Mouse (Mus musculus) retina, adult 2 months (tissue): ENCODE measurements around the gene Zfp148.

Experiments used
- DNase-seq: peaks from one replicate; pipeline ENCODE4 v3.0.0-alpha.2; 2012; ENCODE audit warnings: low read depth, low spot score

The Zfp148 gene

GRCm38 (mm10) chr16:33379944-33380881, at the start of gene Zfp148:
TSS of gene Zfp148 (plus strand) at chr16:33380836.
- DNase-seq, result peak; percentile 83

- DNase-seq, result no peak
Measured at GRCm38 (mm10) chr16:33333015-33333414, 47.6 kb upstream of the Zfp148 start.

GRCm38 (mm10) chr16:33337177-33337576, 43.5 kb upstream of the Zfp148 start:
- DNase-seq, result peak; percentile 22

- no peak for DNase-seq
Measured at GRCm38 (mm10) chr16:33337681-33338080, 43.0 kb upstream of the Zfp148 start.

- DNase-seq, result no peak
Measured at GRCm38 (mm10) chr16:33338492-33338891, 42.1 kb upstream of the Zfp148 start.

GRCm38 (mm10) chr16:33339476-33339875, 41.2 kb upstream of the Zfp148 start:
- DNase-seq, result no peak

GRCm38 (mm10) chr16:33342356-33342755, 38.3 kb upstream of the Zfp148 start:
- DNase-seq, result no peak

- no peak for DNase-seq
Measured at GRCm38 (mm10) chr16:33343106-33343505, 37.5 kb upstream of the Zfp148 start.

GRCm38 (mm10) chr16:33343601-33344000, 37.0 kb upstream of the Zfp148 start:
- DNase-seq, result no peak

- DNase-seq, result no peak
Measured at GRCm38 (mm10) chr16:33344379-33344778, 36.3 kb upstream of the Zfp148 start.

- no peak for DNase-seq
Measured at GRCm38 (mm10) chr16:33344875-33345274, 35.8 kb upstream of the Zfp148 start.

- no peak for DNase-seq
Measured at GRCm38 (mm10) chr16:33346376-33346775, 34.3 kb upstream of the Zfp148 start.

- no peak for DNase-seq
Measured at GRCm38 (mm10) chr16:33347134-33347533, 33.5 kb upstream of the Zfp148 start.

- no peak for DNase-seq
Measured at GRCm38 (mm10) chr16:33357805-33358204, 22.8 kb upstream of the Zfp148 start.

GRCm38 (mm10) chr16:33365772-33366171, 14.9 kb upstream of the Zfp148 start:
- DNase-seq, result no peak

- DNase-seq, result no peak
Measured at GRCm38 (mm10) chr16:33368632-33369031, 12.0 kb upstream of the Zfp148 start.

GRCm38 (mm10) chr16:33370836-33371235, 9.8 kb upstream of the Zfp148 start:
- no peak for DNase-seq

GRCm38 (mm10) chr16:33372611-33373010, 8.0 kb upstream of the Zfp148 start:
- no peak for DNase-seq

- DNase-seq, result no peak
Measured at GRCm38 (mm10) chr16:33373326-33373725, 7.3 kb upstream of the Zfp148 start.

- DNase-seq, result no peak
Measured at GRCm38 (mm10) chr16:33376266-33376665, 4.4 kb upstream of the Zfp148 start.

GRCm38 (mm10) chr16:33379219-33379943, 1.3 kb upstream of the Zfp148 start:
- DNase-seq, result no peak

GRCm38 (mm10) chr16:33380882-33381613, 412 bp downstream of the Zfp148 start:
- DNase-seq, result no peak
